Mouse (Mus musculus): ENCODE data around the gene Anp32e. TPM values are rescaled to one million over a fixed set of nuclear protein-coding genes. Genes with fewer than 3 reads are reported as not detected.

The Anp32e gene
- polyA plus RNA-seq (2014; fragmentation: Illumina TruSeq; extraction: RNeasy Lipid Tissue Mini Kit (QIAGEN cat#74804); ENCODE audit: low read depth, low replicate concordance), result 188 TPM

GRCm38 (mm10) chr3:95928658-95929503 is at the start of gene Anp32e:
Anp32e (plus strand) TSS chr3:95929246.

GRCm38 (mm10) chr3:95881979-95882815 is 46.8 kb upstream of the Anp32e start, which contains the start of gene Ciart:
Ciart (minus strand) TSS chr3:95882251.

GRCm38 (mm10) chr3:95891211-95892065 is 37.6 kb upstream of the Anp32e start, which contains the start of gene BC028528:
BC028528 (minus strand) TSS chr3:95892005.

GRCm38 (mm10) chr3:95893606-95894316 is 35.3 kb upstream of the Anp32e start, which contains the start of gene Aph1a:
Aph1a (plus strand) TSS chr3:95893969.

GRCm38 (mm10) chr3:95904568-95904967 is 24.5 kb upstream of the Anp32e start, which contains the start of gene Car14:
Car14 (minus strand) TSS chr3:95904691.

GRCm38 (mm10) chr3:95995802-95996428 is 66.9 kb downstream of the Anp32e start, which contains the start of gene Plekho1:
Plekho1 (minus strand) TSS chr3:95996001.

Other genes with a start within 250 kb of the Anp32e start
- gene Adamtsl4, start 241.3 kb upstream of the Anp32e start, polyA plus RNA-seq (2014; fragmentation: Illumina TruSeq; extraction: RNeasy Lipid Tissue Mini Kit (QIAGEN cat#74804); ENCODE audit: low read depth, low replicate concordance), result 0.47 TPM
- 34.2 TPM for gene Ecm1, start 189.7 kb upstream of the Anp32e start, polyA plus RNA-seq (2014; fragmentation: Illumina TruSeq; extraction: RNeasy Lipid Tissue Mini Kit (QIAGEN cat#74804); ENCODE audit: low read depth, low replicate concordance)
- gene Tars2, start 169.0 kb upstream of the Anp32e start, polyA plus RNA-seq (2014; fragmentation: Illumina TruSeq; extraction: RNeasy Lipid Tissue Mini Kit (QIAGEN cat#74804); ENCODE audit: low read depth, low replicate concordance), result 17.7 TPM
- 43.9 TPM for gene Rprd2, start 110.4 kb upstream of the Anp32e start, polyA plus RNA-seq (2014; fragmentation: Illumina TruSeq; extraction: RNeasy Lipid Tissue Mini Kit (QIAGEN cat#74804); ENCODE audit: low read depth, low replicate concordance)
- 31.8 TPM for gene Prpf3, start 73.4 kb upstream of the Anp32e start, polyA plus RNA-seq (2014; fragmentation: Illumina TruSeq; extraction: RNeasy Lipid Tissue Mini Kit (QIAGEN cat#74804); ENCODE audit: low read depth, low replicate concordance)
- 39.8 TPM for gene Mrps21, start 57.7 kb upstream of the Anp32e start, polyA plus RNA-seq (2014; fragmentation: Illumina TruSeq; extraction: RNeasy Lipid Tissue Mini Kit (QIAGEN cat#74804); ENCODE audit: low read depth, low replicate concordance)
- 0.29 TPM for gene Ciart, start 47.0 kb upstream of the Anp32e start, polyA plus RNA-seq (2014; fragmentation: Illumina TruSeq; extraction: RNeasy Lipid Tissue Mini Kit (QIAGEN cat#74804); ENCODE audit: low read depth, low replicate concordance)
- 46.0 TPM for gene BC028528, start 37.2 kb upstream of the Anp32e start, polyA plus RNA-seq (2014; fragmentation: Illumina TruSeq; extraction: RNeasy Lipid Tissue Mini Kit (QIAGEN cat#74804); ENCODE audit: low read depth, low replicate concordance)
- 33.4 TPM for gene Aph1a, start 35.3 kb upstream of the Anp32e start, polyA plus RNA-seq (2014; fragmentation: Illumina TruSeq; extraction: RNeasy Lipid Tissue Mini Kit (QIAGEN cat#74804); ENCODE audit: low read depth, low replicate concordance)
- gene Car14, start 24.6 kb upstream of the Anp32e start, polyA plus RNA-seq (2014; fragmentation: Illumina TruSeq; extraction: RNeasy Lipid Tissue Mini Kit (QIAGEN cat#74804); ENCODE audit: low read depth, low replicate concordance), result 5.4 TPM
- gene Plekho1, start 66.8 kb downstream of the Anp32e start, polyA plus RNA-seq (2014; fragmentation: Illumina TruSeq; extraction: RNeasy Lipid Tissue Mini Kit (QIAGEN cat#74804); ENCODE audit: low read depth, low replicate concordance), result 5.4 TPM
- 74.0 TPM for gene Vps45, start 129.2 kb downstream of the Anp32e start, polyA plus RNA-seq (2014; fragmentation: Illumina TruSeq; extraction: RNeasy Lipid Tissue Mini Kit (QIAGEN cat#74804); ENCODE audit: low read depth, low replicate concordance)
- 26.7 TPM for gene Otud7b, start 175.3 kb downstream of the Anp32e start, polyA plus RNA-seq (2014; fragmentation: Illumina TruSeq; extraction: RNeasy Lipid Tissue Mini Kit (QIAGEN cat#74804); ENCODE audit: low read depth, low replicate concordance)
- gene Mtmr11, start 232.8 kb downstream of the Anp32e start, polyA plus RNA-seq (2014; fragmentation: Illumina TruSeq; extraction: RNeasy Lipid Tissue Mini Kit (QIAGEN cat#74804); ENCODE audit: low read depth, low replicate concordance), result 15.3 TPM
- 15.0 TPM for gene Sf3b4, start 243.1 kb downstream of the Anp32e start, polyA plus RNA-seq (2014; fragmentation: Illumina TruSeq; extraction: RNeasy Lipid Tissue Mini Kit (QIAGEN cat#74804); ENCODE audit: low read depth, low replicate concordance)